ENCODE assay signal across 25 mouse cellular contexts in the genomic region with DNA sequence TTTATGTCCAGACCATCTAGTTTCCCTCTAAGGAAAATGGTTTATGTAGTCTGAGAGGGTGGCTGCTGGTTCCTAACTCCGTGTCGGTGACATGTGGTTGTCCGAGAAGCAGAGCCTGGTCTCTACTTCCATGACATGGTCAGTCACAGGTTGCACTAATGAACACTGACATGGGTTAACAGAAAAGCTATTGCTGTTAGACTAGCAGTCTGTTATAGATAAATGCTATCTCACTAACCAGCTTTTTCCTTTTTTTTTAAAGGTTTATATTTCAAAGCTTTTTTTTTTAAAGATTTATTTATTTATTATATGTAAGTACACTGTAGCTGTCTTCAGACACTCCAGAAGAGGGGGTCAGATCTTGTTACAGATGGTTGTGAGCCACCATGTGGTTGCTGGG.
"Had no signal": no experiment of that assay in that cellular context is flagged by ENCODE, and none has a peak within 500 bp of the region (broad histone marks: within the 10 kb centered on the region; RNA-seq: fewer than 3 reads in every experiment).

No protein-coding gene starts in this region.

- DNase-seq: cerebellum, adult 8-10 months; cerebellum, adult 9-11 months; cerebellum, postnatal 10 days; cerebellum, postnatal 14 days; cerebellum, postnatal 25 days; cerebellum, postnatal 36 days; embryo, embryonic 11 days; forebrain, postnatal 0 days; gastrocnemius, postnatal 10 days; gastrocnemius, postnatal 14 days; gastrocnemius, postnatal 25 days; heart, adult 11 months; heart, adult 18-20 months; heart, adult 2 months had no signal

- H3K9ac ChIP-seq: embryonic facial prominence, embryonic 12.5 days; embryonic facial prominence, embryonic 13.5 days; embryonic facial prominence, embryonic 15.5 days; forebrain, embryonic 12.5 days; forebrain, embryonic 13.5 days; forebrain, embryonic 15.5 days; forebrain, postnatal 0 days had no signal

- H3K9me3 ChIP-seq: embryonic facial prominence, embryonic 10.5 days; embryonic facial prominence, embryonic 12.5 days; embryonic facial prominence, embryonic 13.5 days; embryonic facial prominence, embryonic 15.5 days; forebrain, embryonic 10.5 days; forebrain, embryonic 12.5 days; forebrain, embryonic 13.5 days; forebrain, embryonic 15.5 days had no signal

- H3K4me3 ChIP-seq: embryonic facial prominence, embryonic 10.5 days; embryonic facial prominence, embryonic 12.5 days; embryonic facial prominence, embryonic 13.5 days; embryonic facial prominence, embryonic 15.5 days; erythroblast, embryonic 14.5 days; forebrain, embryonic 10.5 days; forebrain, embryonic 12.5 days; forebrain, embryonic 13.5 days; forebrain, embryonic 15.5 days; heart, adult 2 months had no signal

- H3K27me3 ChIP-seq: embryonic facial prominence, embryonic 12.5 days; embryonic facial prominence, embryonic 13.5 days; embryonic facial prominence, embryonic 15.5 days; forebrain, embryonic 12.5 days; forebrain, embryonic 13.5 days; forebrain, embryonic 15.5 days had no signal

- H3K4me2 ChIP-seq: embryonic facial prominence, embryonic 12.5 days; embryonic facial prominence, embryonic 13.5 days; embryonic facial prominence, embryonic 15.5 days; forebrain, embryonic 12.5 days; forebrain, embryonic 13.5 days; forebrain, embryonic 15.5 days had no signal

- H3K27ac ChIP-seq: embryonic facial prominence, embryonic 10.5 days; embryonic facial prominence, embryonic 12.5 days; embryonic facial prominence, embryonic 13.5 days; embryonic facial prominence, embryonic 15.5 days; forebrain, embryonic 10.5 days; forebrain, embryonic 12.5 days; forebrain, embryonic 13.5 days had no signal

- ATAC-seq: forebrain, embryonic 13.5 days; forebrain, embryonic 14.5 days; forebrain, embryonic 15.5 days; forebrain, embryonic 16.5 days; forebrain, postnatal 0 days had no signal
